Mouse (Mus musculus) forebrain, embryonic 15.5 days (tissue): ENCODE results near the gene Inhbc. TPM values are rescaled to one million over a fixed set of nuclear protein-coding genes. Genes with fewer than 3 reads are reported as not detected.

Experiments
- ATAC-seq: fragments of 200-750 bp; cut with Nextera tagmentation; replicated peaks from 2 replicates; pipeline ENCODE4 v1.8.0; 2017; ENCODE audit warnings: mild to moderate bottlenecking, moderate TSS enrichment, moderate library complexity
- H3K27ac ChIP-seq: fragments of 300-500 bp; sonication (generic); replicated peaks from 2 replicates; pipeline ENCODE4 v1.5.1; 2015; ENCODE audit warnings: mild to moderate bottlenecking, inconsistent platforms
- H3K27me3 ChIP-seq: fragments of 300-500 bp; sonication (generic); 2 replicates; pipeline ENCODE4 v1.6.1; 2015; ENCODE audit warnings: inconsistent platforms
- H3K36me3 ChIP-seq: fragments of 300-500 bp; sonication (generic); 2 replicates; pipeline ENCODE4 v1.6.1; 2015; ENCODE audit warnings: mild to moderate bottlenecking, inconsistent platforms
- H3K4me1 ChIP-seq: fragments of 300-500 bp; sonication (generic); 2 replicates; pipeline ENCODE4 v1.6.1; 2015; ENCODE audit warnings: inconsistent platforms
- H3K4me2 ChIP-seq: fragments of 300-500 bp; sonication (generic); replicated peaks from 2 replicates; pipeline ENCODE4 v1.6.1; 2015; ENCODE audit warnings: mild to moderate bottlenecking, inconsistent platforms
- H3K4me3 ChIP-seq: fragments of 300-500 bp; sonication (generic); 2 replicates; pipeline ENCODE4 v1.5.1; 2015; ENCODE audit warnings: mild to moderate bottlenecking, inconsistent platforms
- H3K9ac ChIP-seq: fragments of 300-500 bp; sonication (generic); replicated peaks from 2 replicates; pipeline ENCODE4 v1.6.1; 2015; ENCODE audit warnings: mild to moderate bottlenecking, inconsistent platforms
- H3K9me3 ChIP-seq: fragments of 300-500 bp; sonication (generic); 2 replicates; pipeline ENCODE4 v1.6.1; 2016; ENCODE audit warnings: inconsistent platforms
- WGBS: fragments of 180-500 bp; shearing (Covaris S2); methylation state at CpG from one replicate; pipeline ENCODE4 v1.1.7; 2015; ENCODE audit warnings: mixed read lengths; 5-methylcytosine and 5-hydroxymethylcytosine counted together
- polyA plus RNA-seq: library from polyadenylated mRNA; unstranded; fragments of >200 nt; fragmentation: Nextera tagmentation; extraction: Ambion mirVana; gene quantifications from 2 replicates; pipeline ENCODE4 v1.2.1, GENCODE M21; 2015

Inhbc gene
- polyA plus RNA-seq, 1 experiment from 2014 or later: not detected

- 14% methylated on average over 24 of the region's 24 CpGs for WGBS
- no peaks in the 10 kb centered on the region for H3K27me3 ChIP-seq
- no peaks in the 10 kb centered on the region for H3K36me3 ChIP-seq
- H3K4me2 ChIP-seq: peak overlapping the region; percentile 39; the same call in 1 of the 2 replicates
- no peak overlapping the region for H3K9ac ChIP-seq
- peak; percentile 76 for ATAC-seq
- no peaks in the 10 kb centered on the region for H3K9me3 ChIP-seq
- peak overlapping the region; percentile 20; the same call in 1 of the 2 replicates for H3K4me3 ChIP-seq
- no peak overlapping the region for H3K27ac ChIP-seq
- H3K4me1 ChIP-seq: peaks cover 3% of the 10 kb centered on the region
These were observed 19.5 kb downstream of the Inhbc start for GRCm38 (mm10) chr10:127350594-127351284.

GRCm38 (mm10) chr10:127349810-127350209 is 20.4 kb downstream of the Inhbc start:
- H3K9me3 ChIP-seq: no peaks in the 10 kb centered on the region
- no peak for ATAC-seq
- no peak overlapping the region for H3K4me3 ChIP-seq
- no peaks in the 10 kb centered on the region for H3K36me3 ChIP-seq
- no peak overlapping the region for H3K27ac ChIP-seq
- 79% methylated on average over 8 of the region's 8 CpGs for WGBS
- H3K9ac ChIP-seq: no peak overlapping the region
- peaks cover 3% of the 10 kb centered on the region for H3K4me1 ChIP-seq
- no peaks in the 10 kb centered on the region for H3K27me3 ChIP-seq
- no peak overlapping the region for H3K4me2 ChIP-seq

- no peaks in the 10 kb centered on the region for H3K36me3 ChIP-seq
- no peak overlapping the region for H3K4me2 ChIP-seq
- H3K9me3 ChIP-seq: no peaks in the 10 kb centered on the region
- H3K9ac ChIP-seq: no peak overlapping the region
- H3K4me3 ChIP-seq: no peak overlapping the region
- H3K27me3 ChIP-seq: no peaks in the 10 kb centered on the region
- peaks cover 3% of the 10 kb centered on the region for H3K4me1 ChIP-seq
- ATAC-seq: no peak
- WGBS: 69% methylated on average over 4 of the region's 4 CpGs
- no peak overlapping the region for H3K27ac ChIP-seq
These were observed 21.3 kb downstream of the Inhbc start for GRCm38 (mm10) chr10:127348957-127349356.

DNA sequence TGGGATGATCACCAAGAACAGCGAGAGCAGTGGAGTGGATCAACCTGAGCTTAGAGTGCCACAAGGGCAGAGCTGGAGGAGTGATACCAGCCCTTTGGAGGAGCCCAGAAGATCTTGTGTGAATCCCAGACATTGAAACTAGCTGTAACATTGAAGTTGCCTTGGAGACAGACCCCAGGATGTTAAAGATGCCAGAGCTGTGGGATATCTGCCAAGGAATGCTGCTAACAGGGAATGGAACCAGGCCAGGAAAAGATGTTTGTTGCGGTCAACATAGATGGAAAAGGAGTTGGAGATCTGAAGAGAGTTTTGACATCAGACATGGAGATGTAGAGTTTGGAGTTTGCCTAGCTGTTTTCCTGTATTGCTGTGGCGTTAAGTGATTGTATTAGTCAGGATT is 24.1 kb downstream of the Inhbc start:
- H3K9ac ChIP-seq: no peak overlapping the region
- H3K4me3 ChIP-seq: no peak overlapping the region
- H3K9me3 ChIP-seq: no peaks in the 10 kb centered on the region
- ATAC-seq: no peak
- H3K36me3 ChIP-seq: no peaks in the 10 kb centered on the region
- 82% methylated on average over 3 of the region's 3 CpGs for WGBS
- no peak overlapping the region for H3K4me2 ChIP-seq
- H3K27me3 ChIP-seq: peaks cover 13% of the 10 kb centered on the region
- peaks cover 18% of the 10 kb centered on the region for H3K4me1 ChIP-seq
- no peak overlapping the region for H3K27ac ChIP-seq

DNA sequence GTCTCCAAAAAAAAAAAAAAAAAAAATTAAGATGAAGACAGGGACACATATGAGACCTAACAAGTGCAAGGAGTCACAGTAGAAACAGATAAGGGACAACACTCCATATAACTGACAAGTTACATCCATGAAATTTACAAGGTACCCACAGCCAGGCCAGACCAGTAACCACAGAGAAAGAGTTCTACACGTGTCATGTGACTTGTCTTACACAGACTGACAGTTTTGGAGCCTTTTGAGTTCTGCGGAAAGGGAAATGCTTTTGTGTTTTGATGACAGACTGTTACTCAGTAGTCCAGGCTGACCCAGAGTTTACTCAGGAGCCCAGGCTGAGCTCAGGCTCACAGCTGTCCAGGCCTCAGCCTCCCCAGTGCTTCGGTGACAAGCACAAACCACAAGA is 27.2 kb downstream of the Inhbc start:
- H3K27ac ChIP-seq: no peak overlapping the region

GRCm38 (mm10) chr10:127341891-127342639 is 28.2 kb downstream of the Inhbc start, which contains the start of gene Gli1:
TSS of gene Gli1 (minus strand) at chr10:127341974.
- ATAC-seq: 0 out of 2 replicates have a peak, but pooled peaks have one; percentile 23
- no peaks in the 10 kb centered on the region for H3K9me3 ChIP-seq
- H3K4me1 ChIP-seq: peaks cover 40% of the 10 kb centered on the region
- peak within 1 kb of the TSS; percentile 36 for H3K4me3 ChIP-seq
- H3K27me3 ChIP-seq: peaks cover 25% of the 10 kb centered on the region
- H3K27ac ChIP-seq: no peak within 1 kb of the TSS
- WGBS: under 1% methylated on average over 29 of the region's 29 CpGs
- H3K4me2 ChIP-seq: peak within 1 kb of the TSS; percentile 56
- no peaks in the 10 kb centered on the region for H3K36me3 ChIP-seq
- H3K9ac ChIP-seq: no peak within 1 kb of the TSS

More for the DNA sequence above, 27.2 kb downstream of the Inhbc start:
- Histone ChIP-seq H3K4me2 (no peak overlapping the region), H3K9me3 (no peaks in the 10 kb centered on the region), H3K4me1 (peaks cover 40% of the 10 kb centered on the region), H3K4me3 (no peak overlapping the region), H3K27me3 (peaks cover 25% of the 10 kb centered on the region), H3K36me3 (no peaks in the 10 kb centered on the region), H3K9ac (no peak overlapping the region)
- 71% methylated on average over 3 of the region's 3 CpGs for WGBS
- no peak for ATAC-seq

GRCm38 (mm10) chr10:127341360-127341690 is 28.9 kb downstream of the Inhbc start:
- Histone ChIP-seq H3K4me3 (peak overlapping the region; percentile 36), H3K9me3 (no peaks in the 10 kb centered on the region), H3K4me2 (peak overlapping the region; percentile 56), H3K27me3 (peaks cover 25% of the 10 kb centered on the region), H3K36me3 (no peaks in the 10 kb centered on the region), H3K9ac (no peak overlapping the region), H3K4me1 (peaks cover 40% of the 10 kb centered on the region), H3K27ac (no peak overlapping the region)
- WGBS: 0% methylated on average over 11 of the region's 11 CpGs
- ATAC-seq: 0 out of 2 replicates have a peak, but pooled peaks have one; percentile 8

DNA sequence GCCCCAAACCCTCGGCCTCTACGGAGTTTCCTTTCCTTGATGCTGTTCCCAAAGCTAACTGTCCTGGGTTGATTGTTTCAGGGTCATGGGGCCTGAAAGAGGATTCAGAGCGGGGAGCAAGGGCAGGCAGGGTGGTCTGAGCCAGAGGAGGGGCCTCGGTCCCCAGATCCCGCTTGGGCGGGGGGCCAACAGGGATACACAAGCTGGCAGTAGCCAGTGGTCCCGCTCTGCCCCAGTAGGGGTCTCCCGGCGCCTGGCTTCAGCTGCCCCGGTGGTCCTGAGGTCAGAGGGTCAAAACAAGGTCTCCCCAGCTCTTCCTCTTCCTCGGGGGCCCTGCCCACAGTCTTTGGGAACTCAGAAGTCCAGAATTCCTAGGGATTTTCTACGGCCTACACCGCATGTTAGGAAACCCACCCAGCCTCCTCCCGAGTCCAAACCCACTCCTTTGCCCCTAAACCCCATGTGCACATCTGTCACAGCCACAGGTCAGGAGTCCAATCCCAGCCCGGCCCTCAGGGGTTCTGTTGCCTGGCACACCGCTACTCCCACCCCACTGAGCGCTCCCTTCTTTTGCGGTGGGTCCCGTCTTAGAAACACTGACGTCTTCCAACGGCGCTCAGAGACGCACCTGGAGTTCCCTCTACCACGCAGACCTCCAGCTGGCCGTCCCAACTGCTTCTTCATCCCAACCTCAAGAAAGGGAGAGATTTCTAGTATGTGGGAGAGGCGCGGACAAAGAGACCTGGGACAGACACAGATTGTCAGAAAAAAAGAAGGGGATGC is 29.5 kb downstream of the Inhbc start:
- 1% methylated on average over 27 of the region's 27 CpGs for WGBS
- Histone ChIP-seq H3K27ac (no peak overlapping the region), H3K4me1 (peaks cover 40% of the 10 kb centered on the region), H3K4me3 (peak overlapping the region; percentile 36), H3K36me3 (no peaks in the 10 kb centered on the region), H3K9ac (peak overlapping the region; percentile 20; the same call in 1 of the 2 replicates), H3K9me3 (no peaks in the 10 kb centered on the region), H3K4me2 (peak overlapping the region; percentile 56), H3K27me3 (peaks cover 25% of the 10 kb centered on the region)
- ATAC-seq: no peak

- peaks cover 25% of the 10 kb centered on the region for H3K27me3 ChIP-seq
- no peaks in the 10 kb centered on the region for H3K36me3 ChIP-seq
- peak overlapping the region; percentile 36 for H3K4me3 ChIP-seq
- ATAC-seq: peak; percentile 27; the same call in 1 of the 2 replicates
- peak overlapping the region; percentile 20 for H3K9ac ChIP-seq
- under 1% methylated on average over 42 of the region's 42 CpGs for WGBS
- H3K4me1 ChIP-seq: peaks cover 40% of the 10 kb centered on the region
- no peaks in the 10 kb centered on the region for H3K9me3 ChIP-seq
- no peak overlapping the region for H3K27ac ChIP-seq
- peak overlapping the region; percentile 56 for H3K4me2 ChIP-seq
These were observed 30.3 kb downstream of the Inhbc start for GRCm38 (mm10) chr10:127339683-127340576.

DNA sequence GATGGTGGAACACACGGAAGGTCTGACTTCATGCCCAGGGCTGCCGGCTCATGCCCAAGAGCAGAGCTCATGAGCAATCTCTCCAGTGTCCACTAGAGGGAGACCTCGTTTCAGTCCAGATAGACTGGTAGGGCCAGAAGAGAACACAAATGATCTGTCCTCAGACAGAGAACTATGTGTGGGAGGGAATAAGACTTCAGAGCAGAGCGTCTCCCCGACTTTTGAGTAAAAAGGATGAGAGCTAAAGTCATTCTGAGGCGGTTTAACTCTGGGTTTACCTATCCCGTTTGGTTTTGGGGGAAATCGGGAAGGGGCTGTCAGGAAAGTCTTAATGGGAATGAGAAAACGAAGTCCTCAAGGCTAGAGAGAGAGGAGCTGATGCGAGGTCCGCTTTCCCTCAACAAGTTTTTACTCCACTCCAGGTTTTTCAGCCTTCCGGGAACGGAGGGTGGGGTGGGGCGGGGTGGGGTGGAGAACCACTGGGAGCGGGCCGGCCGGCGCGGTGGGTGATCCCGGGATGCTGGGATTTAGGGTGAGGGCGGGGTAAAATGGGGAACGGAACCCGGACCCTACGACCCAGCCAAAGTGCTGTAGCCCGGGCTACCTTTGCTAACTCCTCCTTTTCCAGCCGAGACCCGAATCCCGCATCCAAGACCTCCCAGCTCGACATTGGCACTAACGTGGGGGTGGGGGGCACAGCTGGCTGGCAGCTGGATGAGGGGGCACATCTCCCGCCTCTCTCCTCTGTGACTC is 31.1 kb downstream of the Inhbc start:
- Histone ChIP-seq H3K9me3 (no peaks in the 10 kb centered on the region), H3K4me3 (peak overlapping the region; percentile 36), H3K36me3 (no peaks in the 10 kb centered on the region), H3K4me2 (peak overlapping the region; percentile 56), H3K9ac (peak overlapping the region; percentile 19; the same call in 1 of the 2 replicates), H3K27me3 (peaks cover 25% of the 10 kb centered on the region), H3K27ac (no peak overlapping the region), H3K4me1 (peaks cover 40% of the 10 kb centered on the region)
- ATAC-seq: peak; percentile 76
- under 1% methylated on average over 31 of the region's 31 CpGs for whole genome bisulfite sequencing
